Mouse (Mus musculus): Measurements from ENCODE around the gene Ints14.
"Not testable (repeated sequence)": the region's sequence is repeated elsewhere in the genome, so short reads cannot be mapped to it uniquely, and the experiment has no call there.

Gene Ints14

DNA sequence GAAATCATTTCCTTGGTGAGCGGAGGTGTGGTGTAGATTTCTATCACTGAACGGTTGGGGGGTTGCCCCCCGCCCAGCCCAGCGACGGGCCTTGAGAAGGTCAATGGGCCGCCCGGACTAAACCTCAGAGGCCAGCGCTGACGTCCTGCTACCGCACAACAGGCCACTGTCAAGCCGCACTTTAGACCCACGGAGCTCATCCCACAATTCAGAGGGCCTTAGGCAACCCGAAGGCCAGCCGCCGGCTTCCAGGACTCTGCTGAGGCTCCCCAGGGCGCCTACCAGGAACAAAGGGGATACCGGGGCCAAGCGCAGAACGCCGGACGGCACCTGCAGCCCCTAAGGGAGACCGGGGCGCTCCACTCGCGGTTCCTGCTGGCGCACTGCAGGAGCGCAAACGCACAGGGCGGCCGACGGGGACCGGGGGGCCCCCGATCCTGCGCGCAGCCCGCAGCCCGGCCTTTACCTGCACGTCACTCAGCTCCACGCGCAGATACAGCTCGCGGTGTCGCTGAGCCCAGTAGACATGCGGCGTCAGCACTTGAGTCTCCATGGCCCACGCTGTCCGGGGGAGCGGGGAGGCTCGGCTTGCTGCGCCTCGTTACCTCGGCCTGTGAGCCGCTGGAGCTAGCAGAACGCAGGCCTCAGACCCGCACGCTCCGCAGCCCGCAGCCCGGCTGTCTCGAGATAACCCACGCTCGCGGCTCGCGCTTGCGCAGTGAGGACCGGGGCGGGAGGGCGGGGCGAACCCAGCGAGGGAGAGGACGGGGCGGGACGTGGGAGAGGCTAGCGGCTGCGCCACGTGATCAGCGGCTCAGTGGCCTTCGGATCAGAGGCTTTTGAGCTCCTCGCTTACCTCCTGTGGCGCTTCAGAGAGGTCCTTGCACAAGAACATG is 60.5 kb downstream of the Ints14 start, which contains the start of gene Hacd3:
Gene Hacd3 (minus strand): TSS at position 703 of the 896 bp plus-strand sequence.
- DNase-seq, result peak; percentile 95

DNA sequence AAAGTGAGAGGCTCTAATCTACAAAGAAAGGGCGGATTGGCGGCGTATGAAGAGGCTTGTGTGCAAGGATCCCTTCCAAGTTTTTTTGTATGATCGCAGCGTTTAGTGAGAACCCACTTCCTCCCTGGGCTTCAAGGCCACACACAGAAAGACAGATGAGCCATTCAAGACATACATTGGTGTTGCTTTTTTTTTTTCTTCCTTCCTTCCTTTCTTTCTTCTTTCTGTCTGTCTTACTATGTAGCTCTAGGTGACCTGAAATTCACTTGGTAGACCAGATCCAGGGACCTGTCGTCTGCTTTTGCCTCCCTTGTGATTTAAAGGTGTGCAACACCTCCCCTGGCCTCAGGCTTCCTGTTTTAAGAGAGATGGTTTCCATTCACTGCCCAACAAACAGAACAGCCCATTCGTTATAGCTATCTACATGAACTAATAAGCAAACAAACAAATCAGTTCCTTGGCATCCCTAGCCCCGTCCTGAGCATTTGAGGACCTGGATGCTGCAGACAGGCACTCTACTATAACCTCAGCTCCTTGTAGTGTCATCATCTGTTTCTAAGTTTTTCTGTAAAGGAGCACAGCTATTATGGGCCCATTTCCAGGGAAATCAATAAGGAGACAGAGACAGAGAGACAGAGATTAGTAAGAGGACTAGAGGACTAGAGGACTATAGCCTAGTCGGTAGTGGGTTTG is 61.3 kb downstream of the Ints14 start:
- peak in 1 of 2 experiments; percentile 17 for DNase-seq

DNA sequence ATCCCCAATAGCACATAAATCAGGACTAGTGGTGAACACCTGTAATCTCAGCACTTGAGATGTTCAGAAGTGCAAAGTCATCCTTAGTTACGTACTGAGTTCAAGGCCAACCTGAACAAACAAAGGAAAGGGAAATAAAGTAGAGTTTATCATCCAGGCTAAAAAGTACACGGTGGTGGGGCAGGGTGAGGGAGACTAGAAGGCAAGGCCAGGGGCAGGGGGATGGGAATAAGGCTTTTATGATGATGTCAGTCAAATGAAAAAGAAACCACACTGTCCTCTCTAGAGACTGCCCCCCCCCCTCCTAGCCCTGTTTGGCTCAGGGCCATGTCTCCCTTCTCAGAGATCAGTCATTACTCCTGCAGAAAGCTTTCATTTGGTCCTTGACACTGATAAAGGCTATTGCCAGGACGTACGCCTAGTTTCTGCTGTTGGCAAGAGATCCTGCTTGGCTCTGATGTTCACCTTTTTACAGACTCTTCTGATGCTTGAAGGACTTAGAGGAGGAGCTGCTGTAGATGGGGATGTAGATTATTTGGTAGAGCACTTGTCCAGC is 62.0 kb downstream of the Ints14 start:
- peak in 1 of 2 experiments; percentile 25 for DNase-seq

DNA sequence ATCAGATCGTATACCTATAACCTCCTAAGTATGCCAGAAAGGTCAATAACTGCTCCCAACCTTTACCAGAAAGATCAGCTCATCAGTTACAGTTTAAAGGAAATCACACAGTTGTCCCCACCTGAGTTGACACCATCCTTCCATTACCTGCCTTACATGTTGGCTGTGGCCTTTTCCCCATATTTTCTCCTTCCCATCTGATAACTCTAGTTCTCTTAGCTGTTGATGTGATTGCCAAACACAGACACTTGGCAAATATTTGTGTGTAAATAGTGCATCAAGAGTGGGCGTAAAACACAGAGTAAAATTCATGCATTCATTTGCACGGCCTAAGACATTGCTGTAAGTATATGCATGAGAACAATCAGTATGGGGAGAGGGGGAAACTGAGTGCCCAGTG is 62.7 kb downstream of the Ints14 start:
- no peak for DNase-seq

DNA sequence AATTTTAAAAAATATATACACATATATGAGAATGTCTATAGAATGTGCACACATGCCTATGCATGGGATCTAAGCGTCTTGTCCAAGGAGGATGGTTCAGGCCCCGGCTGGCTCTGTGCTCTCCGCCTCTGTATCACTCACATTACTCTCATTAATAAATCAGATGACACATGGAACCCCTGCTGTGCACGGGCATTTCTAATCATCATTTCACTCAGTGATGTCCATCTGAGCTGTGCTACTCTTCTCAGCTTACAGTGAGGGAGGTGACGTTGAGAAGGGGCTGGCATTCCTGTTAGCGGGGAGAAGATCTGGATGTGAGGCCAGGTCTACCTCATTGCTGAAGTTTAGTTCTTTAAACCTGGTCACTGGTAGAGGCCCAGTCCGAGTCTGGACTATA is 66.5 kb downstream of the Ints14 start:
- DNase-seq, result peak in 1 of 2 experiments; percentile 17

DNA sequence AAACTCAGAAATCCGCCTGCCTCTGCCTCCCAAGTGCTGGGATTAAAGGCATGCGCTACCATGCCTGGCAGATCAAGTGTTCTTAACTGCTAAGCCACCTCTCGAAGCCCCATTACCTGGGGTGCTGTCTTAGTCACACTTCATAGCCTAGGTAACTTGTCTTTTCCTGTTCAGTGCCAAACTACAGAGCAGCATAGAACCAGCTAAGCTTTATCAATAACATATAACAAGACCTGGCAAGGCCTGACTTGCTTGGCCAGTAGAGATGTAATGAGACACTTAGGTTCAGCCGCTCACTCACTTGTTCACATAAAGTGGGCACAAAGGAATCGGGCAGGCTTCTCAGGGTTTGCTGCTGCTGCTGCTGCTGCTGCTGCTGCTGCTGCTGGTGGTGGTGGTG is 67.6 kb downstream of the Ints14 start:
- DNase-seq, result no peak

DNA sequence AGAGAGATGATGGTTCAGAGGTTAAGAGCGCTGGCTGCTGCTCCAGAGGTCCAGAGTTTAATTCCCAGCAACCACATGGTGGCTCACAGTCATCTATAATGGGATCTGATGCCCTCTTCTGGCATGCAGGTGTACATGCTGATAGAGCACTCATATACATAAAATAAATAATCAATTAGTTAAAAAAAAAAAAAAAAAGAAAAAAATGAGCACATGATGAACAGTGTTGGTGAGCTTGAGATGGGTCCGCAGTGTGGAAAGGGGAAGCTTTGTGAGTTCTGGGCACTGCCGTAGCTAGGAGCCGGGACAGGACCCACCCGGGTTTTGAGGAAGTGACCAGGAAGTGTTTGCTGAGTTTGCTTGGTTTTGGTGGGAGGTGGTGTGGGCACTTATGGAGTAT is 70.7 kb downstream of the Ints14 start:
- DNase-seq, result not testable (repeated sequence)

DNA sequence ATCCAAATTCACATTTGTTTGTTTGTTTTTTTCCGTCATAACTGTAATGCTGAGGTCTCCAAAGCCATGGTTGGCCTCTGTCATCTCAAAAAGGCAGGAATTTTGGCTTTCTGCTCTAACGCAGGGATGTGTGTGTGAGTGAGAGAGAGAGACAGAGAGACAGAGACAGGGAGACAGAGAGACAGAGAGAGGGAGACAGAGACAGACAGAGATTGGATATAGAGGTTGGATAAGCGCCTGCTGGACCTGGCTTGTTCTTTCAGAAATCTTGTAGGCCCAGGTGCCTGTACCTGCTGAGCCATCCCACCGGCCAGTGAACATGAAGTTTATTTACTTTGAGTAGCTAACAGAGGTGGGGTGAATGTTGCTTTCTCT is 71.2 kb downstream of the Ints14 start:
- DNase-seq, result no peak

DNA sequence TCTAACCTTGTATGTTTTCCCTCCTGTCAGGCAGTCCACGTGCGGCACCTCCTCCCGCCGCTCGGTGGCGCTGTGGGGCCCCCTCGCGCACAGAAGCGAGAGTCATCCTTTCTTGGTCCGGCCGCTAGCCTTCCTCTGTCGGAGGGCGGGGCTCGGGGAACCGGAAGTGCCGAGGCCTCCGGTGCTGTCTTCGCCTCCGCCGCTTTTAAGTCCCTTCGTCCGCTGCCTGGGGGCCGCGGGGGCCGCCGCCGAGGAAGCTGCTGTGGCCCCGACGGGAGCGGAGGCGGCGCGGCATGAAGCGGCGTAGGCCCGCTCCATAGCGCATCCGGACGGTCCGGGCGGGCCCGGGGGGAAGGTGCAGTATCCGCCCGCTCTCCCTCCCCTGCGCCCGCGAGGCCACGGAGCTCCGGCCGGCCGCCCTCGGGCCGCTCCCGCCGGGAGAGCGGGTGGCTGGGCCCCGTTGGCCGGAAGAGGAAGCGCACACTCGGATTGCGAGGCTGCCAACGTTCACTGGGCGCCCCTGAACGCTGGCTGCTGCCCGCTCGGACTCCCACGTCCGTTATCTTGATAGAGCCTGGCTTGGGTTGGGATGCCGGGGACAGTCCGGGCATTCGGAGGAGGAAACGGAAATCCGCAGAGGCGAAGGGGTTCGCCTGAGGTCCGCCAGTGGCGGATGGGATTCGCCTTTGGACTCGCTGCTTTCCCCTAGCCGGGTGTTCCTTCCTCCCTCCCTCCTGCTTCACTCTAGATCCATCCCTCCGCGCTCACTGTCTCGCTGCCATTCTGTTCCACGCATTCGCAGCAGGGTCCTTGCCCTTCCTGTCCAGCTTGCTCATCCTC is 71.8 kb downstream of the Ints14 start, which contains the start of gene Dpp8:
Gene Dpp8 (plus strand): TSS at position 146 of the 840 bp plus-strand sequence.
- peak; percentile 97 for DNase-seq

DNA sequence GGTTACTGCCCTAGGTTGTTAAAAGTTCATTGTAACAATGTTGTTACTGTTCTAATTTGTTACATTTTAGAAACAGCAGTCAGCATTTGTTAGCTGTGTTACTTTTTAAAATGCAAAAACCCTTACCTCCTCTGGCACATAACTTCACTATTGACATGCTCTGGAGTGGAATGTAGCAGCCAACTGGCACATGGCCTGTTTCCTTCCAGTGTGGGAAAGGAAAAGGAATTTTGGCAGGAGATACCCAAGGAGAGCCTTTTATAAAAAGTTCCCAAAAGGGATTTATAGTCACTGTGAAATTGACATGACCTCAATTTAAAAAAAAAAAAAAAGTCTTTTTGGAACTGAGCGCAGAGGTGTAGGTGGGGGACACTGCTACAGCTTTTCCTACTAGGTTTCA is 75.8 kb downstream of the Ints14 start:
- no peak for DNase-seq

All from cerebellum, postnatal 14 days (tissue).